Mouse (Mus musculus) cortical plate, adult 2 months (tissue): ENCODE data around the gene Pdzd7.

Source experiments
- CTCF ChIP-seq: fragments of 200-500 bp; IDR thresholded peaks from 2 replicates; pipeline ENCODE4 v1.5.1; 2011; ENCODE audit warnings: mild to moderate bottlenecking, control low read depth, low read length; ENCODE audit not compliant: insufficient read depth; ENCODE audit errors: extremely low read depth
- POLR2A ChIP-seq: fragments of 200-500 bp; IDR thresholded peaks from 2 replicates; pipeline ENCODE4 v1.6.1; 2011; ENCODE audit warnings: mild to moderate bottlenecking, low read length, control low read depth; ENCODE audit not compliant: insufficient read depth; ENCODE audit errors: extremely low read depth

GRCm38 (mm10) chr19:45053451-45053850 is 7.9 kb upstream of the Pdzd7 start:
- TF ChIP-seq CTCF = no peak
- TF ChIP-seq POLR2A = no peak
